Mouse (Mus musculus): ENCODE measurements around the gene Ptprh.
A peak's percentile ranks its signal among the peaks of the same experiment; 100 is the strongest.
"Not testable (repeated sequence)": the region's sequence is repeated elsewhere in the genome, so short reads cannot be mapped to it uniquely, and the experiment has no call there.

The Ptprh gene

DNA sequence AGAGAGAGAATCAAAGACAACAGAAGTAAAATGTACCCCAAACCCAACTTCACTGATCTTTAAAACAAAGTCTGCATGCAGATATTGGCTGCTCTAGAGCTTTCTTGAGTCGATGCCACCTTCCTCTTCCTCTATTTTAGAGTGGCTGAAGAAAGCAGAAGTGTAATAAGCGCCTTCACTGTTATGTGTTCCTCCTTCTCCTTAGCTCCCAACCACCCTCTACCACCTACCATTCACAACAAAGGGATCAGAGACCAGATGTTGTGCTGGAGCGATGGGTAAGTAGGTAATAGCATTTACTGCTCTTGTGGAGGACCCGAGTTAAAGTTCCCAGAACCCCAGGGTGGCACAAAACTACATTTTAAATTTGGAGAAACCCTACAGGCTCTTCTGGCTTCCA lies 6.8 kb downstream of the Ptprh start:
- not testable (repeated sequence) for DNase-seq

DNA sequence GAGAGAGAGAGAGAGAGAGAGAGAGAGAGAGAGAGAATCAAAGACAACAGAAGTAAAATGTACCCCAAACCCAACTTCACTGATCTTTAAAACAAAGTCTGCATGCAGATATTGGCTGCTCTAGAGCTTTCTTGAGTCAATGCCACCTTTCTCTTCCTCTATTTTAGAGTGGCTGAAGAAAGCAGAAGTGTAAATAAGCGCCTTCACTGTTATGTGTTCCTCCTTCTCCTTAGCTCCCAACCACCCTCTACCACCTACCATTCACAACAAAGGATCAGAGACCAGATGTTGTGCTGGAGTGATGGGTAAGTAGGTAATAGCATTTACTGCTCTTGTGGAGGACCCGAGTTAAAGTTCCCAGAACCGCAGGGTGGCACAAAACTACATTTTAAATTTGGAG lies 22.4 kb downstream of the Ptprh start:
- DNase-seq: not testable (repeated sequence)

DNA sequence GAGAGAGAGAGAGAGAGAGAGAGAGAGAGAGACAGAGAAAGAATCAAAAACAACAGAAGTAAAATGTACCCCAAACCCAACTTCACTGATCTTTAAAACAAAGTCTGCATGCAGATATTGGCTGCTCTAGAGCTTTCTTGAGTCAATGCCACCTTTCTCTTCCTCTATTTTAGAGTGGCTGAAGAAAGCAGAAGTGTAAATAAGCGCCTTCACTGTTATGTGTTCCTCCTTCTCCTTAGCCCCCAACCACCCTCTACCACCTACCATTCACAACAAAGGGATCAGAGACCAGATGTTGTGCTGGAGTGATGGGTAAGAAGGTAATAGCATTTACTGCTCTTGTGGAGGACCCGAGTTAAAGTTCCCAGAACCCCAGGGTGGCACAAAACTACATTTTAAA lies 31.5 kb downstream of the Ptprh start:
- DNase-seq: not testable (repeated sequence)

DNA sequence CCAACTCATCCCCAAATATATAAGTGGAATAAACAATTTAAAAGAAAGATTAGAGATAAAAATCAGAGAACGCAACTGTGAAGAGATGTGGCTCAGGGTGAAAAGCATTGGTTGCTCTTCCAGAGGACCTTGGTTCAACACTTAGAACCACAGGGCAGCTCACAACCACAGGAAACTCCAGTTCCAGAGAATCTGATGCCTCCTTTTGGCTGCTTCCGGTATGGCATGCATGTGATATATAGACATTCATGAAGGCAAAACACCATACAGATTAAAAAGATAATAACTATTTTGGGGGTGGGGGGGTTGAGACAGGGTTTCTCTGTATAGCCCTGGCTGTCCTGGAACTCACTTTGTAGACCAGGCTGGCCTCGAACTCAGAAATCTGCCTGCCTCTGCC lies 41.2 kb downstream of the Ptprh start:
- peak in 1 of 2 experiments; percentile 17 for DNase-seq

DNA sequence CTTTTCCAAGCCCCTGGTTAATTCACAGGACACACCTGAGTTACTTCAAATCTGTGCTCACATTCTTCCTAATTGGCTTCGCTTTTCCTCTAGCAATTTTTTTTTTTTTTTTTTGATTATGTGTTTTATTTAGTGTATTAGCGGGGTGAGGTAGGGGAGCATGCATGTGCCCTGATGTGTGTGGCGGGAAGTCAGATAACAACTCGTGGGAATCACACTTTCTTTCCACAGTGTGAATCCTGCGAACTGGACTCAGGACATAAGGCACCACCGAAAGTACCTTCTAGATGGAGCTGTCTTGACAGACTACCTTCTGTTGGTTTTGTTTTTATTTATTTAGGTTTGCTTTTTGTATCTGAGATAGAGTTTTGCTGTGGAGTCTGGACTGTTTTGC lies 46.7 kb downstream of the Ptprh start:
- DNase-seq: no peak

DNA sequence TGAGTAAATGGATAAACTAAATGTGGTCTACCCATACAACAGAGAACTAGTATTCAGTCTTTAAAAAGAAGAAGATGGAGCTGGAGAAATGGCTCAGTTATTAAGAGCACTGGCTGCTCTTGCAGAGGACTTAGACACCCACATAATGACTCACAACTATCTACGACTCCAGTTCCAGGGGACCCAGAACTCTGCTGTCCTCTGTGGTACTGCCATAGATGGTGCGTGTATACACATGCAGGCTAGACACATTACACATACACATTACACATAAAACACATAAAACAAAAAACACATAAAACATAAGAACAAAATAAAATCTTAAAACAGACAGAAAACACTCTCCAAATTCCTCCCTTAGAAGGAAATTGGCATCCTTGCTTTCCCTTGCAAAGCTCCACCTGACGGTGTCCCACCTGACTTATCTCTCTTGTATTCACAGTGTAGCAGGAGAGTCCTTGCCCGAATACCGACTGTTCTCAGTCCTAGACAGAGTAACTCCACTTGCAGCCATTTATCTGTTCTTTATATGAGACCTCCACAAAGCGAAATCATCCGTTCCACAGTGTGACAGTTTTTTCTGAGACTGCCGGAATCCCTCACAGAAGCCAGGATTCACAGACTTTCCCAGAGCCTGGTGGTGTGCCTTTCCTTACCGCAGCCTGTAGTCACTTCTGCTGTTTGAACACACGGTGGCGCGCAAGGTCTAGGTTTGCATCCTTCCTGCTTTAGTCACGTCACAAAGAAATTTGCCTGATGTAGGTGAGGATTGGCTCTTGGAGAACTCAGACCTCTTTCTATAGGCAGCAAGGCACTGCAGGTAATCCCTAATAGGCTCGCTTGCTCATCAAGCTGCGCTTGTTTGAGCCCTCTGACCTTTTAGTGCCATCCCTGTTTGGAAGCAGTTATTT lies 47.3 kb downstream of the Ptprh start:
- DNase-seq: peak; percentile 83

DNA sequence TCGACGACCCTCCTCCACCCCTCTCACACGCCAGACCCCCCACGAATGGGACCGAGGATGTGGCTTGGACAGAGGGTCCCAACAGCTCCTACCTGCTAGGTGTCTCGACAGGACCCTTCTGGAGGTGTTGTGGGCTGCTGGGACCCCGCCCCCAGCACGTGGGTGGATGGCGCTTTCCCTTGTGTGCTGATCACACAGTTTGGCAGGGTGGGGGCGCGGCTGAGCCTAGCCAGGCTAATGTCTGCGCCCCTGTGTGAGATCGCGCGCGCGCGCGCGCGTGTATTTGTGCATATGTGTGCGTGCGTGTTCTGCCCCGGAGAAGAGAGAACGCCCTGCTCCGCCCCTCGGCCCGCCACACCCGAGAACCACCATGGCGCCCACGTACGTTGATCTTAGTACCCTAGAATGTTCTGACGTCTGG lies 56.6 kb downstream of the Ptprh start, which contains the start of gene Syt5:
Gene Syt5 (minus strand): TSS at position 321 of the 421 bp plus-strand sequence.
- DNase-seq: peak; percentile 41 to 55

DNA sequence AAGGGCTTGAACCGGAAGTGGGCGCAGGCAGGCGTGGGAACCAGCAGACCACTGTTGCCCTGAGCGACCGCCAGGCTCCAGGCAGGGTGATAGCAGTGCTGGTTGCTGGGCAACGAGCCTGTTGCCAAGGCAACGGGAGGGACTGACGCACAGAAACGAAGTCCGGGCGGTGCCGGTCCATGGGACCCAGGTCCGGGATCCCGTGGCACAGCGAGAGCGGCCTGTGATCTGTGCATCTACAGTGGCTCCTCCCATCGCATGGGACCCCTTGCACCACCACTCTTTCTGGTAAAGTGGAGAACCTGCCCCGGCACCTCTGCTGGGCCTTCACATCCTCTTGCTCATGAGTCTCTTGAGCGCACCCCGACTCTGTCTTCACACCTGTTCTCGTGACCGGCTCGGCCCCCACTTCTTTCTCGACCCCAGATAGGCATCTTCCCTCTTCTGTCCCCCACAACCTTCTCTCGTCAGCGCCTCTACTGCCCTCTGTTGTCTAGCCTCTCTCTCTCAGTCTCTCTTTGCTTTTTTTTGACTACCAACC lies 57.2 kb downstream of the Ptprh start:
- peak; percentile 76 to 85 for DNase-seq

DNA sequence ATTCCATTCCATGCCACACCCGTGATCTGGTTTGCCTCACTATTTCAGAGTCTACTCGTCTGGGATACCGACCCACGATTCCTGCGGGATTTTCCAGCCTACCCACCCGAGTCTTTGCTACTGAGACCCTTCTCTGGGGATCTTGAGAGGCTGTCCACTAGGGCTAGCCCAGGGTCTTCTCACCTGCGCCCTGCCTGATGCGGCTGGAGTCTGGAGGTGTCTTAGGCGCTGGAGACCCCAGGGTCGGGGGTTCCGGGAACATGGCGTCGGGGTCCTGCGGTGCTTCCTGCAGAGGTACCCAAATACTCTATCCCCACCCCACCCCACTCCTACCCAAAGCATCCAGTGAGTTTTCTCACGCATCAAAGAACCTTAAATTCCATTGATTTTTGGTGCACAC lies 57.8 kb downstream of the Ptprh start:
- DNase-seq: no peak

DNA sequence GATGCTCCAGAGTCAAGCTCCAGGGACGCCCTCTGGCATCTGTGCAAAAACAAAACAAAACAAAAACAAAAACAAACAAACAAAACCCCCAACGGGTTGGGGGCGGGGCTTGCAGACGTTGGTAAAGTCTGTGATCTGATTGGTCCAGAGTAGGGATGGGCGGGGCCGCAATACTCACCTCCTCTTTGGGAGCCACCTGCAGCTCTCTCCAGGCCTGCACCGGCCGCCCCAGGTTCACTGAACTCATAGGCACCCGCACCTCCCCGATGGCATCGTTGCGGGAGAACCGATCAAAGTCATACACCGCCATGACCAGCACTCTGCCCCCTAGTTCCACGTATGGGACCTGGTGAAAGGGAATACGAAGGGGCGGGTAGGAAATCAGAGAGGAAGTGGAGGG lies 61.8 kb downstream of the Ptprh start:
- no peak for DNase-seq

DNA sequence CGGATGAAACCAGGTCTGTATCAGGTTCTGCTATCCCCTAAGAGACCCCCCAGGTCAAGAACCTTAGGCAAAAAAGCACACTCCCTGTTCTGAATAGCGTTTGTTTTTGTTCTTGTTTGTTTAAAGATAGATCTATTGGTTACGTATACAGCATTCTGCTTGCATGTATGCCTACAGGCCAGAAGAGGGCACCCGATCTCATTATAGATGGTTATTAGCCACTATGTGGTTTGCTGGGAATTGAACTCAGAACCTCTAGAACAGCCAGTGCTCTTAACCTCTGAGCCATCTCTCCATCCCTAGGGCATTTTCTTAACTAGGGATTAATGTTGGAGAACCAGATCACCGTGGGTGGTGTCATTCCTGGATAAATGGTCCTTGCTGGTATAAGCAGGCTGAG lies 62.5 kb downstream of the Ptprh start:
- no peak for DNase-seq

DNA sequence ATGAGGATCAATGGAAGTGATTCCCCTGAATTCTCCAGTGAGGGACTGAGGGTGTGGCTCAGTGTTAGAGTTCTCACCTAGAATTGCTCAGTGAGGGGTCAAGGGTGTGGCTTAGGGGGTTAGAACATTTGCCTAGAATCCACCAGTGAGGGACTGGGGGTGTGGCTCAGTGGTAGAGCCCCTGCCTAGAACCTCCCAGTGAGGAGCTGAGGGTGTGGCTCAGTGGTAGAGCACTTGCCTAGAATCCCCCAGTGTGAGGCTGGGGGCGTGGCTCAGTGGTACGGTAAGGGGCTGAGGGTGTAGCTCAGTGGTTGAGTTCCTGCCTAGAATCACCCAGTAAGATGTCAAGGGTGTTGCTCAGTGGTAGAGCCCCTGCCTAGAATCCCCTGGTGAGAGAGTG lies 64.8 kb downstream of the Ptprh start:
- no peak for DNase-seq

DNA sequence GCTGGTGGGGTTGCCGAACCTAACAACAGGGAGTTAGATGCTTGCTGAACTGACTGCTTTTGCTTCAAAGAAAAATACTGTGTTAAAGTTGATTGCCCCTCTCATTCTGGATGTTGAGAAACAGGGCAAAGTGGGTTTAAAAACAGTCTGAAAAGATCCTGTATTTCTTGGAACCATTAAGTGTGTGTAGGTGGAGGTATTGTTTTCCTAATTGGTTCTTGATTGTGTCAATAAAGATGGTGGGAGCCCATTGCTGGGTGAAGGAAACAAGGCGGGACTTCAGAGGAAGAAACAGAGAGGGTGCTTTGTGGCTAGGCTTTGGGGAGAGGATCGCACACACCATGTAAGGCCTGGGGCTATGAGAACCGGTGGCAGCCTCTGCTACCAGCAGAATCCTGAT lies 66.7 kb downstream of the Ptprh start:
- no peak for DNase-seq

DNA sequence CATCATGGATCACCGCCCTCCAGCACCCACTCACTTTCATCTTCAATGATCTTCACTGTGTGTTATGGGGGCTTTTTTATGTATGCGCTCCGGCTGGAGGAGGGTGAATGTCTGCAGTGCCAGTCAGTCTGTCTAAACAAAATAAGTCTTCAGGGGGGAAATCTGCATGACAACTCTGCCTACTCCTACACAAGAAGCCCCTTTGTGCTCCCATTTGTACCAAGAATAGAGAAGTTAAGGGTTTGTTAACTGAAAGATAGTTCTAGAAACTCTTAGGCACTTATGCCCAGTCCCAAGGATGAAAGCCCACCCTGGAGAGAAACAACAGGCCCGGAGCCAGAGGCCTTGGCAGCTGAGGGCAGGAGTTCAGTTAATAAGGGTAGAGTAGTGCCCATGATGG lies 67.5 kb downstream of the Ptprh start:
- DNase-seq: no peak

DNA sequence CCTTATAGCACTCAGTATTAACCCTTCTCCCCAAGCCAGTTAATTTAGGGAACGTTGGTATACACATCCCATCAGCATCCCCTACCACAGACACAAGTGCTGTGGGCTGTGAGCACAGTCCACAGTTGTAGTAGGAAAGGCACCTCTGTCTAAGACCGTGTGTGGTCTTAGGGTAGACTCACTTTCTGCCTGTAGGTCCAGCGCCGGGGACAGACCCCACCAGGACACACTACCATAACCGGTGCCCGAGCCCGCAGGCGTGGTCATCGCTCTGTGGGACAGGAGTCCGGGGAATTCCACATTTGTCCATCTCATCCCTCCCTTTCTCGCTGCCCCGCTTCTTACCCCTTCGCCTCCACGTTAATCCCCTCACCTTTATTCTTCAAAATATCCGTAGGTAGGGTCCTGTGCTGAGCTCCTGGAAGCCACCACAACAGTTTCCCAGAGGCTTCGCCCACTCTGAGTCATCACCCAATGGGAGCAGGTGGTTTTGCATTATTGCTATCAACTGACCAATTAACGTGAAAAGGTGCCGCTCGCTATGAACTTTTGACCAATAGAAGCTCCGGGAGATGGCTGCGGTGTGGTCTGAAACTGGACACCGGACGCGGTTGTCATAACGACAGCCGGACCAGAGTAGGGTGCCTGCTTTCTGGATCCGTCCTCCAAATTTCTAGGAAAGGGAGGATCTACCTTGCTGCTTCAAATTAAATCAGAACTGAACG lies 71.7 kb downstream of the Ptprh start, which contains the start of gene Dnaaf3:
Gene Dnaaf3 (minus strand): TSS at position 449 of the 725 bp plus-strand sequence.
- DNase-seq: peak; percentile 84 to 89

DNA sequence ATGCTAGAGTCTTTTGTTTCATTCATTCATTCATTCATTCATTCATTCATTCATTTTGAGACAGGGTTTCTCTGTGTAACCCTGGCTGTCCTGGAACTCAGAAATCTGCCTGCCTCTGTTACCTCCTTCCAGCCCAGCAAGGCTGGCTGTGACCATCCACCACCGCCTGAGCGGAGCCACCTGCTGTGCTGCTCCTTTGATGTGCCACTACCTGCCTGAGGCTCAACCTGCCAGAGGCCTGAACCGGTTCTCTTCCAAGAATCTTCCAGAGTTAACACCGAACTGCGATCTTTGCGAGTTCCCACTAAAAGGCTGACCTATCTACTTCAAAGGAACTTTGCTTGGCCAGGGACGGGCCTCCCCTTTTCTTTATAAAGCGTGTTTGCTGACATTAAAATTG lies 73.7 kb downstream of the Ptprh start:
- DNase-seq: not testable (repeated sequence)

DNA sequence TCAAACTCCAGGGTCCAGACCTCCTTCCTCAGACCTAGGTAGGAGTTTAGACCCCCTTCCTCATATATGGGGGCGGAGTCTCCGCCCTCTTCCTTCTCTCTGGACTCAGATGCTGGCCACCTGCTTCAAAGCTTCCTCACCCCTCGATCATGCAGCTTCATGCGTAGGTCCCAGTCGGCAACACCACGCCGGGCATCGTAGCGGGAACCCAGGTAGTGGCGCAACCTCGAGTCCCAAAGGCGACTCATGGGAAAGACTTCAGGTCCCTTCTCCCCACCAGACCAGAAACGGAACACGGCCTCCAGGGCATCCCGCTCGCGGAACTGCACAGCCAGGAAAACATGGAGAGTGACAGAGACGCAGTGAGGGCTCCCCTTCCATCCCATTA lies 76.5 kb downstream of the Ptprh start:
- no peak for DNase-seq

DNA sequence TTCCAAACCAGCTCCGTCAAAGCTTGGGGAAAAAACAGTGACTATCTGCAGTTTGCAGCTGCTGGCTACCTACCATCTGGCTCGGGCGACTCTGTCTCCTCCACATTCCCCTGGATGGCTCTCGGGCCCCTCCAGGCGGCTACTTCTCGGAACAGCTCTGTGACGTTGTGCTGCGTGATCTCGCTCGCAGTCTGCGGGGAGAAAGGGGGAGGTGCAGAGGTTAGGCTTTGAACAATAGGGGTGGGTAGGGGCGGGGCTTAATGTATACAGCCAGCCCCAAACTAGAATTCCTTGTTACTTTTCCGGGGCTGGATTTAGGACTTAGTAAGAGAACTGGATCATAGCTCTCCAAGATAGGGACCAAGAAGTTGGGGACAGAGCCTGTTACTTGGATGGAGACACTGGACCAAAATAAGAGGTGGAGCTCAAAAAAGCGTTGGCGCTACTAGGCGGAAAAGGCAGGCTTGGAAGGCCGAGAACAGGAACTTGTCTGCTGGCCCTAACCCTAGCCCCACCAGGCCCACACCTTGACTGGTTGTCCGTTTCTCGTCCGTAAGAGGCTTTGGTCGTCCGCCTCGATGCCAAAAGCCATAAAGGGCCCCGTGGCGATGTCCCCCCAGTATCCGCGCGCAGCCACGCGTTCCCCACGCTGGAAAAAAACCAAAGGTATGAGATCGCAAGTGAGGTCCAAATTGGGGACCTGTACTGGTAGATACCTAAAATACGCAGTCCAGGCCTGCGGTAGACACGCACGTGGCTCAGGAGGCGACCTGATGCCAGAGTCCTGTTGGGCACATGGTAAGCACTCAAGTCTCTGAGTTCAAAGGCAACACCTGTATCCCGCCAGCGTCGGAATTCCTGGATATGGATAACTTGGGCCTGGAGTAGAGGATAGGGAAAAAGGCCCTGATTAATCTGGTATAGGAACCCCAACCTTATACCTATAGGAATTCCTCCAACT lies 77.2 kb downstream of the Ptprh start:
- peak; percentile 85 to 91 for DNase-seq

DNA sequence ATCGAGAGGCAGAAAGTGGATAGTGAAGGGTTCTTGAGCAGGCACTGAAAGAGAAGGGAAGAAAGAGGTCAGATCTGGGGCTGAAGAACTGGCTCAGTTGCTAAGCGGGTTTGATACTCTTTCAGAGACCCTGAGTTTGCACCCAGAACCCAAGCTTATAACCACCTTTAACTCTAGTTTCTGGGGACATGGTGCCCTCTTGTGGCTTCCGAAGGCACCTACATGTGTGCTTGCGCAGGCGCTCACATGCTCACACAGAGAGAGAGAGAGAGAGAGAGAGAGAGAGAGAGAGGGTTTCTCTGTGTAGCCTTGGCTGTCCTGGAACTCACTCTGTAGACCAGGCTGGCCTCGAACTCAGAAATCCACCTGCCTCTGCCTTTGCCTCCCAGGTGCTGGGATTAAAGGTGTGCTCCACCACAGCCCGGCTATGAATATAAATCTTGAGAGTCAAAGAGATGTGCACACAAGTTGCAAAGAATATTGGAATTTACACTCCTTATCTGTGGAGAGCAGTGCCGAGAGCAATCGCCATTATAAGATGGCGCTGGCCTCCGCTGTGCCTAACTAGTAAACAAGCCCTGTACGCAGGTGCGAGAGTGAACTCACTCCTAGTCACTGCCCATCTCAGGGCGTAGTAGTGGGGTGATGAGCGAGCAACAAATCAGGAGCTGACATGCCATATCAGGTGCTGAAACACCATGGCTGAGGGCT lies 79.5 kb downstream of the Ptprh start, which contains the start of gene Tnni3:
Gene Tnni3 (minus strand): TSS at position 18 of the 711 bp plus-strand sequence.
- peak; percentile 69 to 71 for DNase-seq

DNA sequence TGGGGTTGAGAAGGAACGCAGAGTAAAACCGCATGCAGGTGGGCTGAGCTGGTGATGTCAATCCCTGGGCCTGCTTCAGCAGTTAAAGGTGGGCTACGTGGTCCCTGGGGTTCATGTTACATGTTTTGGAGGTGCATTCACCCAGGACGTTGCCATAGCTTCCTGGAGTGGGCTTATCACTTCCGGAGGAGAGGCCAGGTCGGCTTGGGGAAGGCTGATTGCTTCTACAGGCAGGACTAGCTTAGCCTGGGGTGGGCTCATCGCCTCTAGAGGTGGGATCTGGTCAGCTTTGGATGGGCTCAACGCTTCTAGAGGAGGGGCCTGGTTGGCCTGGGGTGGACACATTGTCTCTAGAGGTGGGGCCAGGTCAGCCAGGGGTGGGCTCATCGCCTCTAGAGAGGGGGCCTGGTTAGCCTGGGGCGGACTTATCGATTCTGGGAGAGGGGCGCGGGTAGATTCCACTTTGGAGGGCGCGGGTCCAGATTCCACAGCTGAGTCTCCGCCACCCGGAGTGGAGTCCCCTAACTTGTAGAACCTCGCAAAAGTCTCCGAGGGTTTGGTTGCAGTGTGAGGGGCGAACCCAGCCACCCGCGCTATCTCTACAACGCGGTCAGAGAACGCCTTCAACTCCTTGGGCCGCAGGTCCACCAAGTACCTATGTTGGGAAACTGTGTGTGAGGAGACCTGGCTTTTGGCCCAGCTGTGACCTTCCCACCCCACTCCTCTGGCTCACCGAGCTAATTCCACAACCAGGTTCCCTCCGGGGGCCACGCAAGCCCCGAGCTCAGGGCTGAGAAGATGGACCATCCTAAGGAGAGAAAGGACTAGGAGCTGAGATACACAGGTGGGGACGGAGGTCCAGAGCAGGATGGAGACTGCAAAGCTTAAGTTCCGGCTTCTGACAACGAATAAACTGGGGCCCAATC lies 80.4 kb downstream of the Ptprh start:
- no peak for DNase-seq
